ENCODE assay signal across 30 mouse cellular contexts in the genomic region with DNA sequence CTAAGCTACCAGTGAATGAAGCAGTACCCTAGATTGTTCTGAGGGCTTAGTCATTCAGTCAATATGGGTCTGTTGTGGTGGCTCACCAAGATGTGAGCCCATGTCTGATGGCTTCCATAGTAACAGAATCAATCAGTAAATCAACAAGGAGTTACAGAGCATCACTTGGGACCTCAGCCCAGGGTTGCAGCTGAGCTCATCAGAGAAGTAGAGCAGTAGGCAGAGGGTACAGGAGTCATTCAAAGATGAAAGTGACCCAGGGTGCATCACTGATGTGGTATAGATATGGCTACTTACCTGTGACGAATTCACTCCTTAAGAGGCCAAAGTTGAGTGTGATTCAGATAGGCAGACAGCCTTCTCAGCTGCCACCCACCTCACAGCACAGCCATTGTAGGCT. TPM values are rescaled to one million over a fixed set of nuclear protein-coding genes. Genes with fewer than 3 reads are reported as not detected.
DNase-seq lines count a peak whose midpoint lies in the region; ATAC-seq and TF ChIP-seq lines count a peak whose summit lies in the region.
"Had no signal": no experiment of that assay in that cellular context is flagged by ENCODE, and none has a peak within 500 bp of the region (broad histone marks: within the 10 kb centered on the region; RNA-seq: fewer than 3 reads in every experiment).

No protein-coding gene starts in this region.

- no peak overlapping the region for H3K4me2 ChIP-seq in intestine, postnatal 0 days (replicated peaks; ENCODE audit: low read depth)
- H3K4me2 ChIP-seq: embryonic facial prominence, embryonic 12.5 days; embryonic facial prominence, embryonic 15.5 days; heart, embryonic 12.5 days; heart, embryonic 15.5 days; hindbrain, embryonic 14.5 days; intestine, embryonic 15.5 days had no signal

- 67% methylated on average over 1 of the region's 1 CpGs for WGBS in intestine, postnatal 0 days

- H3K4me1 ChIP-seq in intestine, postnatal 0 days (replicated peaks; ENCODE audit: control insufficient read depth, insufficient read depth, low read length): no peaks in the 10 kb centered on the region
- H3K4me1 ChIP-seq: embryonic facial prominence, embryonic 12.5 days; embryonic facial prominence, embryonic 15.5 days; heart, embryonic 12.5 days; heart, embryonic 15.5 days; intestine, embryonic 15.5 days had no signal

- peak; percentile 23 for DNase-seq in heart, adult 11 months
- no peak for DNase-seq in heart, postnatal 36 days
- peak; percentile 27 for DNase-seq in brain, adult 2 months (ENCODE audit: low read depth, low spot score)
- no peak for DNase-seq in adrenal gland, postnatal 10 days
- DNase-seq: adrenal gland, adult 8-10 months; adrenal gland, postnatal 36 days; cerebellum, adult 11 months; cerebellum, adult 2 months; cerebellum, adult 9-11 months; cerebellum, postnatal 36 days; forebrain, postnatal 0 days; gastrocnemius, adult 2 months; gastrocnemius, postnatal 14 days; heart, adult 18-20 months; heart, postnatal 10 days; heart, postnatal 4 days; kidney, adult 18-20 months had no signal

- H3K9ac ChIP-seq in intestine, postnatal 0 days (ENCODE audit: low read depth, low read length): no peak overlapping the region
- H3K9ac ChIP-seq: embryonic facial prominence, embryonic 12.5 days; embryonic facial prominence, embryonic 15.5 days; forebrain, postnatal 0 days; heart, embryonic 12.5 days; heart, embryonic 15.5 days; hindbrain, embryonic 14.5 days; intestine, embryonic 15.5 days had no signal

- no peak overlapping the region for H3K27ac ChIP-seq in intestine, postnatal 0 days (ENCODE audit: low read depth, low read length)
- H3K27ac ChIP-seq: embryonic facial prominence, embryonic 12.5 days; embryonic facial prominence, embryonic 15.5 days; gastrocnemius, adult 2 months; heart, embryonic 15.5 days; hindbrain, embryonic 14.5 days; hindbrain, postnatal 0 days; intestine, embryonic 15.5 days had no signal

- intact Hi-C loops in heart, postnatal 36 days (cut with DNase I): no loop called here

- TF ChIP-seq CTCF in intestine, postnatal 0 days (IDR thresholded peaks at IDR 0.05; ENCODE audit: low read depth): no peak

- H3K4me3 ChIP-seq in intestine, postnatal 0 days (ENCODE audit: low read depth, low read length): no peak overlapping the region
- H3K4me3 ChIP-seq: embryonic facial prominence, embryonic 12.5 days; embryonic facial prominence, embryonic 15.5 days; gastrocnemius, adult 2 months; heart, embryonic 12.5 days; heart, embryonic 15.5 days; intestine, embryonic 15.5 days had no signal

- no peaks in the 10 kb centered on the region for H3K27me3 ChIP-seq in intestine, postnatal 0 days (replicated peaks; ENCODE audit: control insufficient read depth, insufficient read depth, low read length)
- H3K27me3 ChIP-seq: embryonic facial prominence, embryonic 12.5 days; embryonic facial prominence, embryonic 15.5 days; intestine, embryonic 15.5 days had no signal

- ATAC-seq in CD4-positive, CD25-positive, alpha-beta regulatory T cell, adult 4 months: peak; percentile 80
- ATAC-seq in inflammation-experienced regulatory T-cells, adult 6 months: peak; percentile 71
- ATAC-seq in megakaryocyte-erythroid progenitor cell, adult 5-6 weeks (replicated peaks; ENCODE audit: low FRiP score, low TSS enrichment, poor library complexity, severe bottlenecking): no peak
- no peak for ATAC-seq in intestine, postnatal 0 days
- ATAC-seq: forebrain, embryonic 14.5 days; forebrain, postnatal 0 days; hindbrain, postnatal 0 days; intestine, embryonic 15.5 days; Patski had no signal

- H3K9me3 ChIP-seq in intestine, postnatal 0 days (ENCODE audit: control insufficient read depth): no peaks in the 10 kb centered on the region
- H3K9me3 ChIP-seq: embryonic facial prominence, embryonic 12.5 days; embryonic facial prominence, embryonic 15.5 days; heart, embryonic 12.5 days; heart, embryonic 15.5 days; intestine, embryonic 15.5 days had no signal

- H3K36me3 ChIP-seq in intestine, postnatal 0 days (ENCODE audit: control insufficient read depth, insufficient read depth): no peaks in the 10 kb centered on the region
- H3K36me3 ChIP-seq: embryonic facial prominence, embryonic 12.5 days; embryonic facial prominence, embryonic 15.5 days; heart, embryonic 12.5 days; heart, embryonic 15.5 days; intestine, embryonic 15.5 days had no signal

RNA-seq across cellular contexts. Expression of a gene that starts 49.8 kb away (rescaled TPM):
- 1 to 10 TPM; 4.7 to 7.1 TPM for total RNA-seq in heart, postnatal 36 days (2021)
- 10 to 100 TPM; 16.1 to 23.4 TPM for polyA plus RNA-seq in CD4-positive, CD25-positive, alpha-beta regulatory T cell, adult 4 months (2017; shearing (Covaris generic))
- polyA plus RNA-seq in inflammation-experienced regulatory T-cells, adult 6 months (2017; shearing (Covaris generic)): 10 to 100 TPM; 21.8 to 27.3 (median 22.6) TPM
- total RNA-seq in megakaryocyte-erythroid progenitor cell, adult 5-6 weeks (2014; fragmentation: Nextera tagmentation): 3.9 and 19.7 TPM in 2 replicates
- 5.2 and 5.4 TPM in 2 replicates for total RNA-seq in megakaryocyte-erythroid progenitor cell, adult 5-6 weeks (2017)
- 23.2 and 24.5 TPM in 2 replicates for polyA plus RNA-seq in intestine, postnatal 0 days (2015; fragmentation: Nextera tagmentation; extraction: Ambion mirVana)
- total RNA-seq in adrenal gland, postnatal 10 days (2021): 10 to 100 TPM; 13.5 to 14.6 TPM

Comparison
In these comparisons a context has a peak if more than half of its experiments do, and no peak if none do; other contexts are left out.
1. DNase-seq: peak in heart, adult 11 months (single experiment) and brain, adult 2 months (single experiment); none in heart, postnatal 36 days (0 of 2) and adrenal gland, postnatal 10 days (single experiment).
2. ATAC-seq: peak in CD4-positive, CD25-positive, alpha-beta regulatory T cell, adult 4 months (single experiment) and inflammation-experienced regulatory T-cells, adult 6 months (single experiment); none in megakaryocyte-erythroid progenitor cell, adult 5-6 weeks (single experiment) and intestine, postnatal 0 days (single experiment).